Mouse (Mus musculus) spleen, adult 2 months (tissue): ENCODE data around the gene Pimreg.

Source experiments
- CTCF ChIP-seq: fragments of 200-500 bp; IDR thresholded peaks from 2 replicates; pipeline ENCODE4 v1.5.1; 2011; ENCODE audit warnings: mild to moderate bottlenecking, inconsistent platforms; ENCODE audit not compliant: insufficient read depth, insufficient read length, insufficient replicate concordance; ENCODE audit errors: extremely low read depth
- POLR2A ChIP-seq: fragments of 200-500 bp; IDR thresholded peaks from 2 replicates; pipeline ENCODE4 v1.6.1; 2011; ENCODE audit warnings: low read depth, low read length, inconsistent platforms

GRCm38 (mm10) chr11:72067326-72067725, 25.5 kb downstream of the Pimreg start:
- TF ChIP-seq CTCF: no peak
- TF ChIP-seq POLR2A: no peak
